Mouse (Mus musculus) cerebellum, adult 2 months (tissue): ENCODE measurements around the gene Map2k5.

ENCODE experiments used
- CTCF ChIP-seq: fragments of 200-500 bp; IDR thresholded peaks from 2 replicates; pipeline ENCODE4 v1.5.1; 2011; ENCODE audit warnings: low read depth, mild to moderate bottlenecking, control low read depth, low read length, moderate library complexity, borderline replicate concordance; ENCODE audit not compliant: insufficient read depth
- POLR2A ChIP-seq: fragments of 200-500 bp; IDR thresholded peaks from 2 replicates; pipeline ENCODE4 v1.6.1; 2011; ENCODE audit warnings: low read length, control low read depth, borderline replicate concordance; ENCODE audit not compliant: insufficient read depth

- no peak for TF ChIP-seq POLR2A
- TF ChIP-seq CTCF = no peak
These were observed 21.4 kb downstream of the Map2k5 start for GRCm38 (mm10) chr9:63356278-63356677.
